Mouse (Mus musculus): ENCODE measurements around the gene Fam193a.

GRCm38 (mm10) chr5:34385616-34386015 is 15.9 kb downstream of the Fam193a start:
- no peak for TF ChIP-seq GATA1 (IDR thresholded peaks at IDR 0.05; ENCODE audit: low read length)
- TF ChIP-seq TAL1 (IDR thresholded peaks at IDR 0.05; ENCODE audit: low read length) = no peak

Measured in erythroblast, embryonic 14.5 days (primary cell).